Mouse (Mus musculus) heart, embryonic 13.5 days (tissue): Measurements from ENCODE around the gene Sgcd. TPM values are rescaled to one million over a fixed set of nuclear protein-coding genes. Genes with fewer than 3 reads are reported as not detected.

Experiments used
- ATAC-seq: fragments of 200-750 bp; cut with Nextera tagmentation; 2 replicates; pipeline ENCODE4 v1.8.0; 2017; ENCODE audit warnings: moderate TSS enrichment; ENCODE audit not compliant: insufficient number of reproducible peaks, low FRiP score, low TSS enrichment; ENCODE audit errors: extremely low read depth
- H3K27ac ChIP-seq: fragments of 300-500 bp; sonication (generic); replicated peaks from 2 replicates; pipeline ENCODE4 v1.5.1; 2015; ENCODE audit warnings: moderate library complexity, mild to moderate bottlenecking, inconsistent platforms
- H3K27me3 ChIP-seq: fragments of 300-500 bp; sonication (generic); replicated peaks from 2 replicates; pipeline ENCODE4 v1.6.1; 2015; ENCODE audit warnings: mild to moderate bottlenecking, inconsistent platforms
- H3K36me3 ChIP-seq: fragments of 300-500 bp; sonication (generic); 2 replicates; pipeline ENCODE4 v1.6.1; 2015; ENCODE audit warnings: mild to moderate bottlenecking, inconsistent platforms
- H3K4me1 ChIP-seq: fragments of 300-500 bp; sonication (generic); 2 replicates; pipeline ENCODE4 v1.6.1; 2015; ENCODE audit warnings: inconsistent platforms
- H3K4me2 ChIP-seq: fragments of 300-500 bp; sonication (generic); 2 replicates; pipeline ENCODE4 v1.6.1; 2015; ENCODE audit warnings: inconsistent platforms, mild to moderate bottlenecking, moderate library complexity
- H3K4me3 ChIP-seq: fragments of 300-500 bp; sonication (generic); 2 replicates; pipeline ENCODE4 v1.5.1; 2015; ENCODE audit warnings: moderate library complexity, mild to moderate bottlenecking, inconsistent platforms
- H3K9ac ChIP-seq: fragments of 300-500 bp; sonication (generic); 2 replicates; pipeline ENCODE4 v1.6.1; 2015; ENCODE audit warnings: inconsistent platforms, mild to moderate bottlenecking, moderate library complexity
- H3K9me3 ChIP-seq: fragments of 300-500 bp; sonication (generic); 2 replicates; pipeline ENCODE4 v1.6.1; 2016; ENCODE audit warnings: inconsistent platforms
- WGBS: fragments of 180-500 bp; shearing (Covaris S2); methylation state at CpG from one replicate; pipeline ENCODE4 v1.1.7; 2015; ENCODE audit warnings: mixed read lengths; 5-methylcytosine and 5-hydroxymethylcytosine counted together
- polyA plus RNA-seq: library from polyadenylated mRNA; unstranded; fragments of >200 nt; fragmentation: Nextera tagmentation; extraction: Ambion mirVana; gene quantifications from 2 replicates; pipeline ENCODE4 v1.2.1, GENCODE M21; 2015

Sgcd gene
- polyA plus RNA-seq, 1 experiment from 2014 or later, result 6.0 TPM

DNA sequence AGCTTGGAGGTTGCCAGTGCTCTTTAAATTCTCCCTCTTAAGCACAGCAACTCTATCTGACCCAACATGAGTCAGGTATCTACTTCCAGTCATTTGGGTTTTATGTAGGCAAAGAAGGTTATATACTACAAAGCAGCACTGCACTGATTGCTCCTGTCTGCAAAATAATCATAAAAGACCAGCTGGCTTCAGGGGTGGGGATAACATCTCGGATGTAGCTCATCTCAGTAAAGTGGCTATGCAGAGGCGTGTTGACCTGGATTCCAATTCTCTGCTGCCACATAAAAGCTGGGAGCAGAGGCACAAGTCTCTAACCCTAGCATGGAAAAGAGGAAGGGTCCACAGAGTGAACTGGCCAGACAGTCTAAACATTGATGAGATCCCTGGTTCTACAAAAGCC, 71.2 kb downstream of the Sgcd start:
- Histone ChIP-seq H3K4me1 (no peaks in the 10 kb centered on the region), H3K4me2 (no peak overlapping the region), H3K4me3 (no peak overlapping the region), H3K36me3 (no peaks in the 10 kb centered on the region), H3K27ac (no peak overlapping the region), H3K27me3 (no peaks in the 10 kb centered on the region), H3K9me3 (no peaks in the 10 kb centered on the region), H3K9ac (no peak overlapping the region)
- 60% methylated on average over 2 of the region's 2 CpGs for WGBS
- ATAC-seq, result no peak

DNA sequence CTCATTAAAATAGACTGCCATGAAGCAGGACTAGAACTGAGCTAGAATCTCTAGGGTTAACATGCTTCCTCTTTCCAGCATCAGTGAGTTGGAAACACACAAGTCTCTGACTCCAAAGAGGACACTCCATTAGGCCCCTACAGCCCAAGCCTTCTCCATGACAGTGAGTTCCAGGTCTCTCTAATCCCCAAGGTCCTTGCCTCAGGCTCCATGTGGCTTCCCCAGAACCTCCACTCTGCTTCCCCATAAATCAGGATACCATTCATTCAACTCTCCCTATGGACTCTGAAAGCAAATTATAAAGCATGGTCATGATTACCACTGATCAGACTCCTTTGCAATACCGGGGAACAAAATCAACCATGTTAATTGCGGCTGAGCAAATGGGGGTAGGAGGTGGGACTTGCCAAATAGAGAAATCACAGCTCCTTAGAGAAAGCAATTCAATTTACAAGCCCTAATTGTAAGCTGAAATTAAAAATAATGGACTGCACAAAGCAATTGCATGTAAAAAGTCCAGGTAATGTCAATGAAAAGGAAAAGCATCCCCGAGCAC, 97.1 kb downstream of the Sgcd start:
- Histone ChIP-seq H3K27ac (no peak overlapping the region), H3K4me3 (no peak overlapping the region), H3K4me2 (no peak overlapping the region), H3K9me3 (no peaks in the 10 kb centered on the region), H3K36me3 (no peaks in the 10 kb centered on the region), H3K9ac (no peak overlapping the region), H3K27me3 (no peaks in the 10 kb centered on the region), H3K4me1 (peaks cover 7% of the 10 kb centered on the region; the same call in 1 of the 2 replicates)
- WGBS, result 82% methylated on average over 3 of the region's 3 CpGs
- no peak for ATAC-seq

DNA sequence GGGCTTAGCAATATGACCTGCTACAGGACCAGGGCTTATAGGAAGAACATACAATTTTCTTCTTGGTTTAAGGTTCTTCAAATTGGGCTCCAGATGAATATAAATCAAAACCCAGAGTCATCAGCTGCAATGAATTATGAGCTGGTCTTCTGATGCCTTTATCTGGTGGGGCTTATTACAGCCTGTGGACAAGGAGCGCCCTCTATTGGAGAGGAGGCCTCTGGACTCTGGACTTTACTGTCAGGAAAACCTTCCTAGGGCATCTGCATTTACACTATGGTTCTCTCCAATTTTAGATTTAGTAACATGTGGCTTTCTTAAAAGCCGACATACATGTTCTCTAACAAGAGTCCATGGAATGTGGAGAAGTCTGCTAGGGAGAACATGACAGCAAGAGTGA, 98.5 kb downstream of the Sgcd start:
- Histone ChIP-seq H3K27me3 (no peaks in the 10 kb centered on the region), H3K4me3 (no peak overlapping the region), H3K4me1 (peaks cover 7% of the 10 kb centered on the region; the same call in 1 of the 2 replicates), H3K4me2 (no peak overlapping the region), H3K36me3 (no peaks in the 10 kb centered on the region), H3K27ac (no peak overlapping the region), H3K9me3 (no peaks in the 10 kb centered on the region), H3K9ac (no peak overlapping the region)
- no peak for ATAC-seq
- WGBS, result 36% methylated on average over 2 of the region's 2 CpGs

DNA sequence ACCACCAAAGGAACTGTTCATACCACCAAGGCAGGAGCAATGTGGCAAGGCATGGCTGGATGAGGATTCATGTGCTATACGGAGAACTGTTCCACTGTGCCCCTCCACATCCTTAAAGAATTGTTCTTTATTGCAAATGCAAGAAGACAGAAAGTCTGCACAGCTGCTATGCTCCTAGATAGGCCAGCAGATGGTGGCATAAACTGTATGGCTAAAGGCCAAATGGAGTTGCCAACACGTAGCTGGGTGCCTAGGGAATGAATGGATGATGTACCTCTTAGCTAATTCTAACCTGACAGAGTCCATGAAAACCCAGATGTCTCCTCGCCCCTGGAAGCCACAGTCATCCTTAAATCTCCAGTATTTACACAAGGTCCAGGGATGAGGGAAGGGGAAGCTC, 103.5 kb downstream of the Sgcd start:
- H3K27me3 ChIP-seq, result no peaks in the 10 kb centered on the region
- H3K9ac ChIP-seq, result no peak overlapping the region
- H3K9me3 ChIP-seq, result no peaks in the 10 kb centered on the region
- no peaks in the 10 kb centered on the region for H3K36me3 ChIP-seq
- H3K4me3 ChIP-seq, result no peak overlapping the region
- no peak overlapping the region for H3K4me2 ChIP-seq
- peaks cover 7% of the 10 kb centered on the region; the same call in 1 of the 2 replicates for H3K4me1 ChIP-seq
- 51% methylated on average over 3 of the region's 3 CpGs for WGBS
- ATAC-seq, result no peak
- H3K27ac ChIP-seq, result no peak overlapping the region

DNA sequence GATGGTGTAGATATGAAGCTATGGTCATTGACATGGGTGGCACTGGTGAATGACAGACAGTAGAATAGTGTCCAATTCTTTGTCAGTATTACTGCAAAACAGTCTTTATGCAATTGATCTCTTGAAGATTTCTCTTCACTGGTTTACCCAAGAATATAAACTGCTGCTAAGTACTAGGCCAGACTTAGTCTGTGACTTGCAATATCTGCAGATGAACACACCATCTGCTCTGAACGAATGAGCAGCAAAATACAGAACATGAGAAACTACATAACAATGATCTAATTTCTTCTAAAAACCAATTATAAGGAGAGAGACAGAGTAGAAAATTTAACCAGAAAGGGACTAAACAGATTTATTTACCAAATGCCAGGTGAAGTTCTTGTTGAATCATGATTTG, 105.2 kb downstream of the Sgcd start:
- Histone ChIP-seq H3K36me3 (no peaks in the 10 kb centered on the region), H3K27ac (no peak overlapping the region), H3K4me1 (no peaks in the 10 kb centered on the region), H3K27me3 (no peaks in the 10 kb centered on the region), H3K9ac (no peak overlapping the region), H3K4me3 (no peak overlapping the region), H3K9me3 (no peaks in the 10 kb centered on the region), H3K4me2 (no peak overlapping the region)
- 64% methylated on average over 1 of the region's 1 CpGs for WGBS
- ATAC-seq, result no peak

DNA sequence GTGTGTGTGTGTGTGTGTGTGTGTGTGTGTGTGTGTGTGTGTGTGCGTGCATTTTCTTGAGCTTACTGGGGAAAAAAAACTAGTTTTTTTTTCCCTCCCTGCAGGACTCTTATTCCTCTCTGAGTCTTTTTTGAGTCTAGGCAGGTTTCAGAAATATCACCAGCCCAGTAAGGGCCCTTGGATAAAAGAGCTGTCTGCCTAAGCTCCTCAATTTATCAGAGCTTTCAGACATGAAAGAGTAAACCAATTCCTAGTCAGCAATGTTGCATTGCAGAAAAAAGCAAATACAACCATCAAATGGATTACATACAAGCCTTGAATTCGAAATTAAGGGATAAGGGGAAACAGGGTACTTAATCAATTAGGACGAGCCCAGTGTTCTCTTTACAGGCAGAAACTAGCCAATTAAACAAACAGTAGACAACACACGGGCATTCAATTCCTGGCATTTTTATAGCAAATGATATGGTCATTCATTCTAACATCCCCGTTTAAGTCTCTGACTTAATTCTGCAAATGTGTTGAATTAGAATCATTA, 112.1 kb downstream of the Sgcd start:
- no peak overlapping the region for H3K9ac ChIP-seq
- no peak overlapping the region for H3K4me2 ChIP-seq
- WGBS, result 74% methylated on average over 5 of the region's 5 CpGs
- no peak overlapping the region for H3K4me3 ChIP-seq
- no peaks in the 10 kb centered on the region for H3K27me3 ChIP-seq
- H3K4me1 ChIP-seq, result no peaks in the 10 kb centered on the region
- no peaks in the 10 kb centered on the region for H3K9me3 ChIP-seq
- no peak for ATAC-seq
- no peak overlapping the region for H3K27ac ChIP-seq
- H3K36me3 ChIP-seq, result no peaks in the 10 kb centered on the region

DNA sequence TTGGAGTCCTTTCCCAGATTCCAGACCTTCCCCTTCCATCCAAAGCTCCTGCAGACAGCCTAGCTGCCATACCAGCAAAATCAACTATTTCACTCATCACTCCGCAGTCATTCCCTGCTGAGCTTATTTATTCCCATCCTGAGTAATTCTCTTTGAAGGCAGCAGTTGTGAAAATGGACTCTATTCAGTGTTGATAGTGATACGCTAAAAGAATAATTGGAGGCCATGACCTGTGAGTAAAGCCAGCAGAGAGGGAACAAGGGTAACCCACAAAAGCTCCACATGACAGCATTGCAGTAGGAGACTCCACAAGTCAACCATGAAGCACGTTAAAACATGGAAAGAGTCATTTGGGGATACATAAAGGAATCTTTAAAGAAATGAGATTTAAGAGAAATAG, 142.9 kb downstream of the Sgcd start:
- 51% methylated on average over 3 of the region's 3 CpGs for WGBS
- no peaks in the 10 kb centered on the region for H3K27me3 ChIP-seq
- no peak overlapping the region for H3K4me2 ChIP-seq
- H3K4me3 ChIP-seq, result no peak overlapping the region
- no peak for ATAC-seq
- no peak overlapping the region for H3K27ac ChIP-seq
- no peak overlapping the region for H3K9ac ChIP-seq
- H3K9me3 ChIP-seq, result no peaks in the 10 kb centered on the region
- no peaks in the 10 kb centered on the region for H3K36me3 ChIP-seq
- no peaks in the 10 kb centered on the region for H3K4me1 ChIP-seq

DNA sequence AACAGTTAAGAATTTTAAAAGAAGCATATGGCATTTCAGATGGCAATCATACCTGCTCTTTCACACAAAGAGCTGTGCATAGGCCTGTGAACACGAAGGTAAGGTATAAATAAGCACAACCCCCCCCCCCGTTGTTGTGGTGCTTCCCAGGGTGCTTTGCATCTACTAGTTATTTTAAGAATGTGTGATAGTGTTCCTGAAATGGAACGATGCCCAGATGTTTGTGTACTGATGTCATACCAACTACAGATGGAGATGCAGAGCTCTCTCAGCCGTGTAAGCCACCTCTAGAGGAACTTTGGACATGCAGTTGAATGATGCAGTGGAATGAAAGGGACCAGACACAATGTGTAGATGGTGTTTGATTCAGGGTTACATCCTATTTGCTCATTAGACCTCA, 155.5 kb downstream of the Sgcd start:
- H3K4me2 ChIP-seq, result no peak overlapping the region
- no peaks in the 10 kb centered on the region for H3K9me3 ChIP-seq
- H3K4me3 ChIP-seq, result no peak overlapping the region
- ATAC-seq, result peak; percentile 19; the same call in 1 of the 2 replicates
- H3K36me3 ChIP-seq, result no peaks in the 10 kb centered on the region
- H3K27ac ChIP-seq, result peak overlapping the region; percentile 61; the same call in 1 of the 2 replicates
- H3K27me3 ChIP-seq, result no peaks in the 10 kb centered on the region
- H3K9ac ChIP-seq, result no peak overlapping the region
- H3K4me1 ChIP-seq, result peaks cover 16% of the 10 kb centered on the region
- WGBS, result 17% methylated on average over 4 of the region's 4 CpGs

DNA sequence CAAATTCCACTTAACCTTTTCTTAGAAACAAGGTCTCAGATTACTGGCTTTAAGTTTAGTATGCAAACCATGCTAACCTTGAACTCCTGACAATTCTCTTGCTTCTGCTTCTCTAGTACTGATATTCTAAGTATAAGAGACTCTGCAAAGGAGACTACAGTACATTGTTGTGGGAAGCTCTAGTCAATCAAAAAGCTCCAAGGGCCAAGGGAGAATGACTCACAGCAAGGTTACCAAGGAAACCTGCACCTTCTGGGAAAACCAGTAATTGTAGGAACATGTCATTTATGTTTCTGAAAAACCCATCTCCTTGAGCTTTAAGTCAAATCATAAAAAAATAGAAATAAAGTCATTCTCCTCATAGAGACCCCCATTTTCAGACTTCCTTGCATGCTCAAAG, 178.5 kb downstream of the Sgcd start:
- no peaks in the 10 kb centered on the region for H3K36me3 ChIP-seq
- H3K27ac ChIP-seq, result no peak overlapping the region
- H3K4me1 ChIP-seq, result peaks cover 8% of the 10 kb centered on the region
- H3K4me3 ChIP-seq, result no peak overlapping the region
- no peak overlapping the region for H3K9ac ChIP-seq
- no peaks in the 10 kb centered on the region for H3K9me3 ChIP-seq
- H3K27me3 ChIP-seq, result no peaks in the 10 kb centered on the region
- ATAC-seq, result no peak
- H3K4me2 ChIP-seq, result no peak overlapping the region

DNA sequence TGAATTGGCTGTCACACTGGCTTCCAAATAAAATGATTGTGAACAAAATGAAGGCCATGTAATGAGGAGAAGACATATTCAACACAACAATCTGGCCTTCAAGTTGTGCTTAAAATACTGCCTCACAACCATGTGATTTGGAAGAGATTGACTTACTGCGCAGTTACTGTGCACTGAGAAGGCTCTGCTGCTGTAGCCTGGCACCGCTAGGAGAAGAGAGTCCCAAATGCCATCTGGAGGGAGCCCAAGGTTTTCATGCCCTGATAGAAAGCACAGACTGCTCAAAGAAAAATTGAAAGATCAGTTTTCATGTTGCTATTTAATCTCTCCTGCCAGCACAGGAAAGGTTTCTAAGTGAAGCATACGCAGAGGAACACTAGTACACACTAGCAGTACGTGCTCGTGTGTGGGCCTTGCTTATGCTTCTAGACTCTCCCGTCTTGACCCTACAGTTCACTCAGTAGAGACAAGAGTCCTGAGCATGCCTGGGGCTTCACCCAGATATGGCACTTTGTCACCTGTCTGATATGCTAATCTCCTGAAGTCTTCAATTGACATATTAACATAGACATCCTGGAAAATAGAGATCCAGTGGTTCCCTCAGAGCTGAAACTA, 184.6 kb downstream of the Sgcd start:
- H3K9ac ChIP-seq, result no peak overlapping the region
- WGBS, result 79% methylated on average over 6 of the region's 6 CpGs
- no peak for ATAC-seq

DNA sequence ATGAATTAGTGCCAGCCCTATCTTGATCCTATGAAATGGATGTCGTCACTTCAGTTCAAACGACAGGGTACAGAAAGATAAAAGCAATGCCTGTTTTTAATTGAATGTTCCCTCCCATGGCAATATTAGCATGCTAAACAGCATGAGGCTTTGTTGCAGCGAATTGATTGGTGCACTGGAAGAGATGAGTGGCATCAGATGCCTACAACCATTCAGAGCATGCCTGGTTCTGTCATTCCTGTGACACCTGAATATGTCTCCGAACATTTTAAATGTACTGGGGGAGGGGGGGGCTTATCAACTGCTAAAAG, 210.9 kb downstream of the Sgcd start:
- 51% methylated on average over 4 of the region's 4 CpGs for WGBS
- ATAC-seq, result no peak

More for the DNA sequence above, 184.6 kb downstream of the Sgcd start:
- no peaks in the 10 kb centered on the region for H3K27me3 ChIP-seq
- H3K4me1 ChIP-seq, result peaks cover 8% of the 10 kb centered on the region
- no peaks in the 10 kb centered on the region for H3K36me3 ChIP-seq
- no peak overlapping the region for H3K27ac ChIP-seq
- H3K4me3 ChIP-seq, result no peak overlapping the region
- no peak overlapping the region for H3K4me2 ChIP-seq
- no peaks in the 10 kb centered on the region for H3K9me3 ChIP-seq

More for the DNA sequence above, 210.9 kb downstream of the Sgcd start:
- Histone ChIP-seq H3K4me3 (no peak overlapping the region), H3K36me3 (no peaks in the 10 kb centered on the region), H3K9ac (no peak overlapping the region), H3K4me1 (peaks cover 3% of the 10 kb centered on the region; the same call in 1 of the 2 replicates), H3K27me3 (no peaks in the 10 kb centered on the region), H3K4me2 (no peak overlapping the region), H3K27ac (no peak overlapping the region), H3K9me3 (no peaks in the 10 kb centered on the region)
